Mouse (Mus musculus): ENCODE data around the gene Slc25a28. TPM values are rescaled to one million over a fixed set of nuclear protein-coding genes. Genes with fewer than 3 reads are reported as not detected.

Gene Slc25a28
- polyA plus RNA-seq, 1 experiment from 2014 or later = 4.8 TPM

- peaks cover 16% of the 10 kb centered on the region for H3K4me1 ChIP-seq (ENCODE audit: control insufficient read depth, low read depth, low read length)
- 73% methylated on average over 8 of the region's 8 CpGs for WGBS (ENCODE audit: insufficient replicate concordance)
- H3K36me3 ChIP-seq (ENCODE audit: control insufficient read depth, insufficient read depth) = peaks cover under 1% of the 10 kb centered on the region; the same call in 1 of the 2 replicates
- no peak overlapping the region for H3K4me2 ChIP-seq (ENCODE audit: low read depth, low read length)
- ATAC-seq (ENCODE audit: low read depth) = no peak
- no peaks in the 10 kb centered on the region for H3K27me3 ChIP-seq (ENCODE audit: control insufficient read depth, insufficient read depth, low read depth, low read length)
- no peak overlapping the region for H3K9ac ChIP-seq (ENCODE audit: low read depth, low read length)
- no peak overlapping the region for H3K27ac ChIP-seq (ENCODE audit: low read length)
- no peak overlapping the region for H3K4me3 ChIP-seq (ENCODE audit: low read depth, low read length)
- H3K9me3 ChIP-seq (replicated peaks; ENCODE audit: control insufficient read depth, low read length) = no peaks in the 10 kb centered on the region
Observed at GRCm38 (mm10) chr19:43669136-43669759, 5.4 kb downstream of the Slc25a28 start.

- Histone ChIP-seq H3K4me1 (ENCODE audit: control insufficient read depth, low read depth, low read length) (peaks cover 7% of the 10 kb centered on the region), H3K4me2 (ENCODE audit: low read depth, low read length) (no peak overlapping the region), H3K36me3 (ENCODE audit: control insufficient read depth, insufficient read depth) (peaks cover 5% of the 10 kb centered on the region), H3K4me3 (ENCODE audit: low read depth, low read length) (no peak overlapping the region), H3K27ac (ENCODE audit: low read length) (no peak overlapping the region), H3K9me3 (replicated peaks; ENCODE audit: control insufficient read depth, low read length) (no peaks in the 10 kb centered on the region), H3K27me3 (ENCODE audit: control insufficient read depth, insufficient read depth, low read depth, low read length) (no peaks in the 10 kb centered on the region), H3K9ac (ENCODE audit: low read depth, low read length) (no peak overlapping the region)
- ATAC-seq (ENCODE audit: low read depth) = no peak
- WGBS (ENCODE audit: insufficient replicate concordance) = 43% methylated on average over 4 of the region's 4 CpGs
Observed at GRCm38 (mm10) chr19:43667430-43667809, 7.3 kb downstream of the Slc25a28 start.

- Histone ChIP-seq H3K36me3 (ENCODE audit: control insufficient read depth, insufficient read depth) (peaks cover 5% of the 10 kb centered on the region), H3K4me2 (ENCODE audit: low read depth, low read length) (no peak overlapping the region), H3K27ac (ENCODE audit: low read length) (no peak overlapping the region), H3K9me3 (replicated peaks; ENCODE audit: control insufficient read depth, low read length) (no peaks in the 10 kb centered on the region), H3K9ac (ENCODE audit: low read depth, low read length) (no peak overlapping the region), H3K4me3 (ENCODE audit: low read depth, low read length) (no peak overlapping the region), H3K4me1 (ENCODE audit: control insufficient read depth, low read depth, low read length) (peaks cover 7% of the 10 kb centered on the region), H3K27me3 (ENCODE audit: control insufficient read depth, insufficient read depth, low read depth, low read length) (no peaks in the 10 kb centered on the region)
- 77% methylated on average over 22 of the region's 22 CpGs for WGBS (ENCODE audit: insufficient replicate concordance)
- ATAC-seq (ENCODE audit: low read depth) = no peak
Observed at GRCm38 (mm10) chr19:43666661-43667429, 7.8 kb downstream of the Slc25a28 start.

- Histone ChIP-seq H3K4me2 (ENCODE audit: low read depth, low read length) (no peak overlapping the region), H3K9me3 (replicated peaks; ENCODE audit: control insufficient read depth, low read length) (no peaks in the 10 kb centered on the region), H3K27ac (ENCODE audit: low read length) (no peak overlapping the region), H3K27me3 (ENCODE audit: control insufficient read depth, insufficient read depth, low read depth, low read length) (no peaks in the 10 kb centered on the region), H3K36me3 (ENCODE audit: control insufficient read depth, insufficient read depth) (peaks cover 5% of the 10 kb centered on the region), H3K9ac (ENCODE audit: low read depth, low read length) (no peak overlapping the region), H3K4me1 (ENCODE audit: control insufficient read depth, low read depth, low read length) (peaks cover 3% of the 10 kb centered on the region), H3K4me3 (ENCODE audit: low read depth, low read length) (no peak overlapping the region)
- ATAC-seq (ENCODE audit: low read depth) = no peak
- WGBS (ENCODE audit: insufficient replicate concordance) = 59% methylated on average over 12 of the region's 12 CpGs
Observed at GRCm38 (mm10) chr19:43665441-43666048, 9.1 kb downstream of the Slc25a28 start.

GRCm38 (mm10) chr19:43663471-43663870 is 11.2 kb downstream of the Slc25a28 start:
- Histone ChIP-seq H3K9ac (ENCODE audit: low read depth, low read length) (no peak overlapping the region), H3K4me1 (ENCODE audit: control insufficient read depth, low read depth, low read length) (no peaks in the 10 kb centered on the region; the same call in 1 of the 2 replicates), H3K36me3 (ENCODE audit: control insufficient read depth, insufficient read depth) (peaks cover 5% of the 10 kb centered on the region), H3K9me3 (replicated peaks; ENCODE audit: control insufficient read depth, low read length) (no peaks in the 10 kb centered on the region), H3K4me2 (ENCODE audit: low read depth, low read length) (no peak overlapping the region), H3K27ac (ENCODE audit: low read length) (no peak overlapping the region), H3K4me3 (ENCODE audit: low read depth, low read length) (no peak overlapping the region), H3K27me3 (ENCODE audit: control insufficient read depth, insufficient read depth, low read depth, low read length) (no peaks in the 10 kb centered on the region)
- 80% methylated on average over 8 of the region's 8 CpGs for WGBS (ENCODE audit: insufficient replicate concordance)
- no peak for ATAC-seq (ENCODE audit: low read depth)

GRCm38 (mm10) chr19:43662176-43662967 is 12.3 kb downstream of the Slc25a28 start:
- ATAC-seq (ENCODE audit: low read depth) = no peak
- Histone ChIP-seq H3K27me3 (ENCODE audit: control insufficient read depth, insufficient read depth, low read depth, low read length) (no peaks in the 10 kb centered on the region), H3K9ac (ENCODE audit: low read depth, low read length) (no peak overlapping the region), H3K4me2 (ENCODE audit: low read depth, low read length) (no peak overlapping the region), H3K27ac (ENCODE audit: low read length) (no peak overlapping the region), H3K9me3 (replicated peaks; ENCODE audit: control insufficient read depth, low read length) (no peaks in the 10 kb centered on the region), H3K36me3 (ENCODE audit: control insufficient read depth, insufficient read depth) (peaks cover 5% of the 10 kb centered on the region), H3K4me1 (ENCODE audit: control insufficient read depth, low read depth, low read length) (no peaks in the 10 kb centered on the region; the same call in 1 of the 2 replicates), H3K4me3 (ENCODE audit: low read depth, low read length) (no peak overlapping the region)
- 63% methylated on average over 19 of the region's 19 CpGs for WGBS (ENCODE audit: insufficient replicate concordance)

GRCm38 (mm10) chr19:43660774-43661173 is 13.9 kb downstream of the Slc25a28 start:
- Histone ChIP-seq H3K4me3 (ENCODE audit: low read depth, low read length) (no peak overlapping the region), H3K4me2 (ENCODE audit: low read depth, low read length) (no peak overlapping the region), H3K27ac (ENCODE audit: low read length) (no peak overlapping the region), H3K4me1 (ENCODE audit: control insufficient read depth, low read depth, low read length) (no peaks in the 10 kb centered on the region), H3K9me3 (replicated peaks; ENCODE audit: control insufficient read depth, low read length) (no peaks in the 10 kb centered on the region), H3K27me3 (ENCODE audit: control insufficient read depth, insufficient read depth, low read depth, low read length) (no peaks in the 10 kb centered on the region), H3K9ac (ENCODE audit: low read depth, low read length) (no peak overlapping the region), H3K36me3 (ENCODE audit: control insufficient read depth, insufficient read depth) (peaks cover 5% of the 10 kb centered on the region)
- 18% methylated on average over 9 of the region's 9 CpGs for WGBS (ENCODE audit: insufficient replicate concordance)
- no peak for ATAC-seq (ENCODE audit: low read depth)

GRCm38 (mm10) chr19:43659632-43660031 is 15.0 kb downstream of the Slc25a28 start:
- H3K4me3 ChIP-seq (ENCODE audit: low read depth, low read length) = no peak overlapping the region
- H3K36me3 ChIP-seq (ENCODE audit: control insufficient read depth, insufficient read depth) = peaks cover 5% of the 10 kb centered on the region
- WGBS (ENCODE audit: insufficient replicate concordance) = 51% methylated on average over 6 of the region's 6 CpGs
- no peak overlapping the region for H3K4me2 ChIP-seq (ENCODE audit: low read depth, low read length)
- H3K9me3 ChIP-seq (replicated peaks; ENCODE audit: control insufficient read depth, low read length) = no peaks in the 10 kb centered on the region
- no peak overlapping the region for H3K9ac ChIP-seq (ENCODE audit: low read depth, low read length)
- H3K4me1 ChIP-seq (ENCODE audit: control insufficient read depth, low read depth, low read length) = no peaks in the 10 kb centered on the region
- no peaks in the 10 kb centered on the region for H3K27me3 ChIP-seq (ENCODE audit: control insufficient read depth, insufficient read depth, low read depth, low read length)
- ATAC-seq (ENCODE audit: low read depth) = no peak
- no peak overlapping the region for H3K27ac ChIP-seq (ENCODE audit: low read length)

Data from liver, embryonic 16.5 days (tissue).